Mouse (Mus musculus) thymus, adult 2 months (tissue): ENCODE measurements around the gene Mylk3. TPM values are rescaled to one million over a fixed set of nuclear protein-coding genes. Genes with fewer than 3 reads are reported as not detected.

Experiments
- DNase-seq: peaks from one replicate; pipeline ENCODE4 v3.0.0; 2021
- H3K27ac ChIP-seq: fragments of 200-500 bp; 2 replicates; pipeline ENCODE4 v1.5.1; 2012; ENCODE audit warnings: low read length, control low read depth; ENCODE audit not compliant: control insufficient read depth, insufficient read depth
- H3K27me3 ChIP-seq: fragments of 200-500 bp; 2 replicates; pipeline ENCODE4 v1.6.1; 2012; ENCODE audit warnings: mild to moderate bottlenecking, low read length, moderate library complexity, mixed read lengths; ENCODE audit not compliant: control insufficient read depth, insufficient read depth
- H3K36me3 ChIP-seq: fragments of 200-500 bp; 2 replicates; pipeline ENCODE4 v1.6.1; 2012; ENCODE audit warnings: mild to moderate bottlenecking, low read length, moderate library complexity; ENCODE audit not compliant: control insufficient read depth, insufficient read depth
- H3K4me1 ChIP-seq: fragments of 200-500 bp; replicated peaks from 2 replicates; pipeline ENCODE4 v1.6.1; 2012; ENCODE audit warnings: low read length; ENCODE audit not compliant: control insufficient read depth, insufficient read depth
- H3K4me3 ChIP-seq: fragments of 200-500 bp; 2 replicates; pipeline ENCODE4 v1.5.1; 2012; ENCODE audit warnings: mild to moderate bottlenecking, low read length, control low read depth, moderate library complexity; ENCODE audit not compliant: control insufficient read depth, insufficient read depth
- CTCF ChIP-seq: fragments of 200-500 bp; IDR thresholded peaks from 2 replicates; pipeline ENCODE4 v1.5.1; 2012; ENCODE audit warnings: mild to moderate bottlenecking, control low read depth, low read length, moderate library complexity, borderline replicate concordance; ENCODE audit not compliant: control insufficient read depth, poor library complexity, insufficient read depth; ENCODE audit errors: extremely low read depth
- POLR2A ChIP-seq: fragments of 200-500 bp; IDR thresholded peaks from 2 replicates; pipeline ENCODE4 v1.6.1; 2012; ENCODE audit warnings: mild to moderate bottlenecking, low read length, control low read depth, moderate library complexity; ENCODE audit not compliant: control insufficient read depth, poor library complexity, insufficient read depth; ENCODE audit errors: extremely low read depth
- WGBS: fragments of 180-500 bp; shearing (Covaris S2); methylation state at CpG from one replicate; pipeline ENCODE4 v1.1.7; 2018; 5-methylcytosine and 5-hydroxymethylcytosine counted together
- polyA plus RNA-seq: library from polyadenylated mRNA; depleted of rRNA; stranded (reverse); fragments of >200 nt; gene quantifications from 2 replicates; pipeline ENCODE4 v1.2.3, GENCODE M21; 2012

Gene Mylk3
- polyA plus RNA-seq, 1 experiment, result 9.0 TPM

DNA sequence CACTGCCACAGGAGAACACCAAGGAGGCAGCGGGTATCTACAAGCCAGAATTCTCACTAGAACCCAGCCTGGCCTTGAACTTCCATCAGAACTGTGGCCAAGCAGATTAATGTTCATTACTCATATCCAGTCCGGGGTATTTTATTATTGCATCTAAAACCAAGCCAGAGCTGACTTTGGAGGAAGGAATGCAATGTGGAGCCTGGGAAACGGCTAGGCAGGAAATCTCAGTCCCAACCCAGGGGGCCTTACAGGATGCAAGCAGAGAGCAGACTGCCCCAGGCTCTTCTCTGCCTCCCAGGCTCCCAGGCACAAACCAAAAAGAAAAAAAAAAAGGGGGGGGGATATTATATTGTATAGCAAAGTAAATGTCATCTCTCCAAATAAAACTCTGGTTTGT, 44.7 kb upstream of the Mylk3 start:
- no peak for TF ChIP-seq CTCF
- TF ChIP-seq POLR2A, result no peak
- Histone ChIP-seq H3K4me1 (peaks cover 5% of the 10 kb centered on the region; the same call in 1 of the 2 replicates), H3K4me3 (no peak overlapping the region)

GRCm38 (mm10) chr8:85429219-85429618, 43.1 kb upstream of the Mylk3 start:
- H3K4me1 ChIP-seq, result peaks cover 5% of the 10 kb centered on the region; the same call in 1 of the 2 replicates
- no peak for TF ChIP-seq POLR2A
- no peak for TF ChIP-seq CTCF
- H3K4me3 ChIP-seq, result no peak overlapping the region
- no peaks in the 10 kb centered on the region for H3K27me3 ChIP-seq
- 41% methylated on average over 4 of the region's 4 CpGs for WGBS
- no peaks in the 10 kb centered on the region for H3K36me3 ChIP-seq
- DNase-seq, result no peak
- no peak overlapping the region for H3K27ac ChIP-seq

More for the DNA sequence above, 44.7 kb upstream of the Mylk3 start:
- WGBS, result 36% methylated on average over 3 of the region's 3 CpGs
- Histone ChIP-seq H3K36me3 (no peaks in the 10 kb centered on the region), H3K27ac (no peak overlapping the region), H3K27me3 (no peaks in the 10 kb centered on the region)
- no peak for DNase-seq

DNA sequence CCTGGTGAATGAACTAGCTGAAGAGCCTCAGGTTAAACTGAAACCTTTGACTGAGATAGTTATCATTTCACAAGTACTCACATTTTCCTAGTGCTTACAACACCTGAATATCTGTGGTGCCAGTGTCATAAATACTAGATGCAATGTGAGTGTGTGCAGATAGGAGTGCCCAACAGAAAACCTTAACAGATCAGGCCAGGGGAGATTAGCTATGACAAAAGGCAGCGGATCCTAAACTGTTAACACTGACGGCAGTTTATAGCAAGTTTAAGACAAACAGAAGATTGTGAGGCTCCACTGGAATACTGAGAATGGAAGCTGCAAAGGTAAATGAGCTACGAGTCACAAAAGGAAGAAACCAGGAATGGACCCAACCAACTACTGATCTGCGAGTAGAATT, 40.9 kb upstream of the Mylk3 start:
- Histone ChIP-seq H3K27me3 (no peaks in the 10 kb centered on the region), H3K4me3 (no peak overlapping the region), H3K4me1 (peaks cover 5% of the 10 kb centered on the region; the same call in 1 of the 2 replicates), H3K36me3 (peaks cover 2% of the 10 kb centered on the region), H3K27ac (no peak overlapping the region)
- no peak for TF ChIP-seq CTCF
- TF ChIP-seq POLR2A, result no peak
- 93% methylated on average over 4 of the region's 4 CpGs for WGBS
- DNase-seq, result no peak

DNA sequence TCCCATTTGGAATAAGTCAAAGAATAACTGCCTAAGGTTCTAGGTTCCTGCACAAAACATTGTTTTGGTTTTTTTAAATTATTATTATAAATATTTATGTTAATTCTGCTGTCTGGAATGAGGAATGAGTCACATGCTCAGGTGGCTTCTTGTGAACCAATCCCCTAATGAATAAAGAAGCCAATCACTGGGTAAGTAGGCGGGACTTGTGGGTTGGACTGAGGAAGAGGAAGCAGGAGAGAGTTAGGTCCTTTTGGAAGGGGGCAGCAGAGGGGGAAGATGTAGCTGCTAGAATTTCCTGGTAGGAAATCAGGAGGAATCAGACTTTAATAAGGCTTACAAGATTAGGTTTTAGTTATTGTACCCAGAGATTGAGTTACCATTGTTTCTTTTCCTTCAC, 35.2 kb upstream of the Mylk3 start:
- Histone ChIP-seq H3K27me3 (no peaks in the 10 kb centered on the region), H3K27ac (no peak overlapping the region), H3K4me1 (peaks cover 3% of the 10 kb centered on the region), H3K36me3 (peaks cover 5% of the 10 kb centered on the region), H3K4me3 (no peak overlapping the region)
- no peak for DNase-seq
- 98% methylated on average over 1 of the region's 1 CpGs for WGBS
- TF ChIP-seq POLR2A (no peak), CTCF (no peak)

DNA sequence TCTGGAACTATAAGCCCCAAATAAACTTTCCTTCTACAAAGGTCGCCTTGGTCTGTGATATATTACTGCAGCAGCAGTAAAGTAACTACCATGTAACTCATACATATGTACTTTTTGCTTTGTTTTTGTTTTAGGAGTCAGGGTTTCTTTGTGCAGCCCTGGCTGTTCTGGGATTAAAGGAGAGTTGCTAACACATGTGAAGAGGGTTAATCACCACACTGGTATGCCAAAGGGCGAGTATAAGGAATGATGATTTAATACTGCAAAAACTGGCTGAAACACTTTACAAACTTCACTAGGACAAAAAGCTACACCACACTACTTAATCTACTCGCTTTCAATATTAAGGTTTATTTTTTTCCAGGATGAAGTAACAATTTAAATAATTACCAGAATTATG, 22.4 kb upstream of the Mylk3 start:
- Histone ChIP-seq H3K4me3 (no peak overlapping the region), H3K36me3 (peaks cover 15% of the 10 kb centered on the region; the same call in 1 of the 2 replicates), H3K27ac (no peak overlapping the region), H3K27me3 (no peaks in the 10 kb centered on the region), H3K4me1 (no peaks in the 10 kb centered on the region)
- WGBS, result 94% methylated on average over 3 of the region's 3 CpGs
- DNase-seq, result no peak
- no peak for TF ChIP-seq CTCF

DNA sequence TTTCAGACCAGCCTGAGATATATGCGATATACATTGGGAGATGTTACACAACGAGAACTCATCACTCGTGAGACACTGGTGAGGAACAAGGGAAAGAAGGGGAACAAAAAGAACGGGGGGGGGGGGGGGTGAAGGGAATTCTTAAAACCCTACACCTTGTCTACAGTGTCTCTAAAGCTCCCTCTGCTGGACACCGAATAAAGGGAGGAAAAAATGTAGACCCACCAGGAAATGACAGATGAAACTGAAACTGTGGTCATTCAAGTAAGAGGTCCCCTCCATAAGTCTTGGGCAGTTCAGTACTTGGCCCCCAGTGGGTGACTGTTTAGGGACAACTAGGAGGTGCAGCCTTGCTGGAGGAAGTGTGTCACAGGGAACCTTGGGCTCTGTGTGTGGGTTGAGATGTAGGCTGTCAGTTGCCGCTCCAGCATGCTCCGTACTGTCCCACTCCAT, 21.9 kb upstream of the Mylk3 start:
- Histone ChIP-seq H3K4me1 (no peaks in the 10 kb centered on the region), H3K36me3 (peaks cover 15% of the 10 kb centered on the region; the same call in 1 of the 2 replicates), H3K27ac (no peak overlapping the region), H3K4me3 (no peak overlapping the region), H3K27me3 (no peaks in the 10 kb centered on the region)
- whole genome bisulfite sequencing, result 57% methylated on average over 7 of the region's 7 CpGs
- peak; percentile 45 for DNase-seq
- no peak for TF ChIP-seq CTCF
- no peak for TF ChIP-seq POLR2A

GRCm38 (mm10) chr8:85405961-85406360, 19.8 kb upstream of the Mylk3 start:
- Histone ChIP-seq H3K36me3 (peaks cover 8% of the 10 kb centered on the region; the same call in 1 of the 2 replicates), H3K27ac (no peak overlapping the region), H3K4me3 (no peak overlapping the region), H3K4me1 (no peaks in the 10 kb centered on the region), H3K27me3 (no peaks in the 10 kb centered on the region)
- no peak for TF ChIP-seq POLR2A
- TF ChIP-seq CTCF, result no peak
- DNase-seq, result no peak
- WGBS, result 72% methylated on average over 10 of the region's 10 CpGs
